Mouse (Mus musculus) G1E (cell line): Measurements from ENCODE around the gene Tlr12.

Experiments used
- CTCF ChIP-seq: IDR thresholded peaks from 2 replicates; pipeline ENCODE4 v1.5.1; 2012; ENCODE audit warnings: low read depth, low read length, inconsistent platforms, mixed read lengths
- GATA2 ChIP-seq: IDR thresholded peaks from 2 replicates; pipeline ENCODE4 v1.6.1; 2012; ENCODE audit warnings: low read depth, low read length, inconsistent platforms, borderline replicate concordance

DNA sequence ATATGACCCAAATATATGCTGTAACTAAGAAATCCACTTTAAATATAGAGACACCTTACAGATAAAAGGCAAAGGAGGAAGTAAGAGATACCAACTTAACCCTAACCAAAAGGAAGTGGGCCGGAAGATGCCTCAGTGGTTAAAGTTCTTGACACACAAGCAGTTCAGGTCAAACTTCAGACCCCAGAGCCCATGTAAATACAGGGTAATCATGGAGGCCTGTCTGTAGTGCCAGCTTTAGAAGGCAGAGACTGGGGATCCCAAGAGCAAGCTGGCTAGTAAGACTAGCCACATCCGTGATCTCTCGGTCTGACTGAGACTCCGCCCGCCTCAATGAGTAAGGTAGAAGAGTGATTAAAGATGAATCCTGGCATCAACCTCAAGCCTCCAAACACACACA lies 24.4 kb downstream of the Tlr12 start:
- no peak for TF ChIP-seq CTCF
- no peak for TF ChIP-seq GATA2
